Comparison of ENCODE assay signal across 12 mouse cellular contexts in genomic region chr12:81146417-81147180, GRCm38 (mm10).
DNase-seq lines count a peak whose midpoint lies in the region; ATAC-seq lines count a peak whose summit lies in the region.
"Had no signal": no experiment of that assay in that cellular context is flagged by ENCODE, and none has a peak within 500 bp of the region (broad histone marks: within the 10 kb centered on the region; RNA-seq: fewer than 3 reads in every experiment).

No protein-coding gene starts in this region.

- no peaks in the 10 kb centered on the region for H3K4me1 ChIP-seq in embryonic facial prominence, embryonic 14.5 days (ENCODE audit: control insufficient read depth, insufficient read depth, low read length)
- H3K4me1 ChIP-seq in limb, embryonic 13.5 days, result peaks cover 7% of the 10 kb centered on the region
- H3K4me1 ChIP-seq: liver, embryonic 12.5 days had no signal

- H3K9me3 ChIP-seq in embryonic facial prominence, embryonic 14.5 days (ENCODE audit: control insufficient read depth, low read length), result no peaks in the 10 kb centered on the region
- H3K9me3 ChIP-seq in limb, embryonic 13.5 days, result no peaks in the 10 kb centered on the region
- H3K9me3 ChIP-seq: liver, embryonic 12.5 days had no signal

- 35% methylated on average over 10 of the region's 10 CpGs for WGBS in embryonic facial prominence, embryonic 14.5 days
- 58% methylated on average over 10 of the region's 10 CpGs for WGBS in limb, embryonic 13.5 days

- H3K27ac ChIP-seq in embryonic facial prominence, embryonic 14.5 days (replicated peaks; ENCODE audit: low read depth, low read length), result no peak overlapping the region
- H3K27ac ChIP-seq in limb, embryonic 13.5 days, result no peak overlapping the region
- H3K27ac ChIP-seq: liver, embryonic 12.5 days; macrophage had no signal

- no peaks in the 10 kb centered on the region for H3K36me3 ChIP-seq in embryonic facial prominence, embryonic 14.5 days (ENCODE audit: control insufficient read depth, insufficient read depth, low read length)
- H3K36me3 ChIP-seq in limb, embryonic 13.5 days, result no peaks in the 10 kb centered on the region
- H3K36me3 ChIP-seq: liver, embryonic 12.5 days had no signal

- H3K4me3 ChIP-seq in embryonic facial prominence, embryonic 14.5 days (ENCODE audit: low read depth, low read length), result no peak overlapping the region
- no peak overlapping the region for H3K4me3 ChIP-seq in limb, embryonic 13.5 days
- H3K4me3 ChIP-seq: liver, embryonic 12.5 days had no signal

- intact Hi-C loops in heart, postnatal 14 days (cut with DNase I), result no loop called here

- H3K9ac ChIP-seq in embryonic facial prominence, embryonic 14.5 days (ENCODE audit: low read depth, low read length), result no peak overlapping the region
- H3K9ac ChIP-seq in limb, embryonic 13.5 days, result no peak overlapping the region
- H3K9ac ChIP-seq: liver, embryonic 12.5 days had no signal

- peak; percentile 41; the same call in 1 of the 2 replicates for ATAC-seq in embryonic facial prominence, embryonic 14.5 days (ENCODE audit: low read depth)
- ATAC-seq in limb, embryonic 13.5 days (ENCODE audit: low FRiP score, low read depth), result peak; percentile 28; the same call in 1 of the 2 replicates
- ATAC-seq in megakaryocyte progenitor cell, adult 5-6 weeks (replicated peaks; ENCODE audit: poor library complexity), result no peak
- ATAC-seq: intestine, postnatal 0 days; liver, embryonic 12.5 days had no signal

- H3K4me2 ChIP-seq in embryonic facial prominence, embryonic 14.5 days (ENCODE audit: low read depth, low read length), result no peak overlapping the region
- no peak overlapping the region for H3K4me2 ChIP-seq in limb, embryonic 13.5 days (replicated peaks)
- H3K4me2 ChIP-seq: liver, embryonic 12.5 days had no signal

- no peaks in the 10 kb centered on the region for H3K27me3 ChIP-seq in embryonic facial prominence, embryonic 14.5 days (replicated peaks; ENCODE audit: control insufficient read depth, insufficient read depth, low read length)
- no peaks in the 10 kb centered on the region for H3K27me3 ChIP-seq in limb, embryonic 13.5 days
- H3K27me3 ChIP-seq: CH12.LX; liver, embryonic 12.5 days had no signal

- peak; percentile 54 to 65 for DNase-seq in right cerebral cortex, postnatal 10 days (ENCODE audit: low spot score in 2 of 2)
- no peak for DNase-seq in right cerebral cortex, postnatal 25 days
- no peak for DNase-seq in embryonic facial prominence, embryonic 14.5 days (ENCODE audit: low spot score)
- no peak for DNase-seq in urinary bladder, postnatal 14 days (ENCODE audit: low spot score)
- no peak for DNase-seq in heart, postnatal 14 days
- DNase-seq: layer of hippocampus, adult 9-11 months had no signal

Comparison
In these comparisons a context has a peak if more than half of its experiments do, and no peak if none do; other contexts are left out.
1. DNase-seq: peak in right cerebral cortex, postnatal 10 days (2 of 2); none in right cerebral cortex, postnatal 25 days (single experiment), embryonic facial prominence, embryonic 14.5 days (single experiment), urinary bladder, postnatal 14 days (single experiment) and heart, postnatal 14 days (0 of 2).